In the genomic region with DNA sequence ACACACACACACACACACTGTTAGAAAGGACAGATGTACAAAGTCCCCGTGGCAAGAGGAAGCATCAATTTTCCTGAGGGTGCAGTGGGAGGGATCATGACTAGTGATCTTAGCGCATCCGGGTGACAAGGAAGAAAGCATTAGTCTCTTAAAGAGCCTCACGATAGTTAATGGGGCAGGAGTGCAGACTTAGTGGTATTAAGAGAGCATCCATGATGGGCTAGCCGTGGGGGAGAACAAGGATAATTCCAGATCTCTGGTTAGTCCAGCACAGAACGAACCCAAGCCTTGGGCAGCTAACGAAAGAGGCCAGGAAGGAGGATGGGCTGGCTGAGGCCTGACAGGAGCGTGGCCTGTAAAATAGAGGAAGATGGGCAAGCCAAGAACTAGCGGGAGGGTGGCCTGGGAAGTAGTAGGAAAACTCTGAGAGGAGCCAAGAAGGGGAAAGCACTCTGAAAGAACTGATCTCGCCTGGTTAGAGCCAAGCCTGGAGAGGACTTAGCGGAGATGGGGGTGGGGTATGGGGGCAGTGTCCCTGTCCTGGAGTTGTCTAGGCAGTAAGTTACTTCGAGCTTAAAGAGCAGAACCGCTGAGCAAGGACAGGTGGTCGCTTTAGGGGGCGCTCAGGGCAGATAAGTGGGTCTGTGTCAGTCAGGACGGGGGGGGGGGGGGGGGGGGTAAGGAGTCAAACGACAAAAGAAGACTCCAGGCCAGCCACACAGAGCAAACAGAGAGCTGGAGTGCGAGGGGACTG, we compare ENCODE assay signal across 8 mouse cellular contexts. TPM values are rescaled to one million over a fixed set of nuclear protein-coding genes. Genes with fewer than 3 reads are reported as not detected.
A peak's percentile ranks its signal among the peaks of the same experiment; 100 is the strongest.
DNase-seq lines count a peak whose midpoint lies in the region; ATAC-seq and TF ChIP-seq lines count a peak whose summit lies in the region.

A gene (plus strand): TSS at position 182 of the 754 bp plus-strand sequence.

- no peaks in the 10 kb centered on the region for H3K9me3 ChIP-seq in ES-Bruce4 (replicated peaks; ENCODE audit: control insufficient read depth, insufficient read depth, low read length, poor library complexity, severe bottlenecking)
- H3K9me3 ChIP-seq in embryonic facial prominence, embryonic 11.5 days (replicated peaks; ENCODE audit: control insufficient read depth, low read length) = no peaks in the 10 kb centered on the region
- no peaks in the 10 kb centered on the region for H3K9me3 ChIP-seq in heart, embryonic 15.5 days (replicated peaks)
- H3K9me3 ChIP-seq in lung, embryonic 15.5 days = no peaks in the 10 kb centered on the region
- no peaks in the 10 kb centered on the region for H3K9me3 ChIP-seq in stomach, embryonic 14.5 days (ENCODE audit: control insufficient read depth, low read depth, low read length)

- no peaks in the 10 kb centered on the region for H3K36me3 ChIP-seq in ES-Bruce4 (ENCODE audit: control insufficient read depth, insufficient read depth, low read length, poor library complexity, severe bottlenecking)
- H3K36me3 ChIP-seq in embryonic facial prominence, embryonic 11.5 days (replicated peaks; ENCODE audit: control insufficient read depth, insufficient read depth, low read depth, low read length) = no peaks in the 10 kb centered on the region
- no peaks in the 10 kb centered on the region for H3K36me3 ChIP-seq in heart, embryonic 15.5 days
- 0 out of 2 replicates have a peak, but pooled peaks cover 5% of the 10 kb centered on the region for H3K36me3 ChIP-seq in lung, embryonic 15.5 days
- no peaks in the 10 kb centered on the region; the same call in 1 of the 2 replicates for H3K36me3 ChIP-seq in stomach, embryonic 14.5 days (ENCODE audit: control insufficient read depth, insufficient read depth, low read length)

- H3K27me3 ChIP-seq in ES-Bruce4 (ENCODE audit: control insufficient read depth, insufficient read depth, low read length, poor library complexity, severe bottlenecking) = no peaks in the 10 kb centered on the region; the same call in 1 of the 2 replicates
- no peaks in the 10 kb centered on the region for H3K27me3 ChIP-seq in embryonic facial prominence, embryonic 11.5 days (ENCODE audit: control insufficient read depth, insufficient read depth, low read length)
- no peaks in the 10 kb centered on the region for H3K27me3 ChIP-seq in heart, embryonic 15.5 days
- H3K27me3 ChIP-seq in lung, embryonic 15.5 days = no peaks in the 10 kb centered on the region
- H3K27me3 ChIP-seq in stomach, embryonic 14.5 days (ENCODE audit: control insufficient read depth, insufficient read depth, low read length) = no peaks in the 10 kb centered on the region

- ATAC-seq in embryonic facial prominence, embryonic 11.5 days (replicated peaks; ENCODE audit: insufficient number of reproducible peaks, low FRiP score, low TSS enrichment, low read depth) = no peak
- no peak for ATAC-seq in heart, embryonic 15.5 days (replicated peaks; ENCODE audit: insufficient number of reproducible peaks, insufficient read depth, low FRiP score, low read depth)
- no peak for ATAC-seq in lung, embryonic 15.5 days (ENCODE audit: borderline replicate concordance, extremely low read depth, low FRiP score, low TSS enrichment)
- no peak for ATAC-seq in stomach, embryonic 14.5 days (ENCODE audit: insufficient number of reproducible peaks, insufficient read depth, low FRiP score, low read depth)

- H3K4me2 ChIP-seq in embryonic facial prominence, embryonic 11.5 days (ENCODE audit: low read depth, low read length) = peak within 1 kb of the TSS; percentile 64
- H3K4me2 ChIP-seq in heart, embryonic 15.5 days = peak within 1 kb of the TSS; percentile 89
- peak within 1 kb of the TSS; percentile 87 for H3K4me2 ChIP-seq in lung, embryonic 15.5 days
- H3K4me2 ChIP-seq in stomach, embryonic 14.5 days (replicated peaks; ENCODE audit: low read depth, low read length) = peak within 1 kb of the TSS; percentile 65

- H3K9ac ChIP-seq in ES-Bruce4 (ENCODE audit: low read depth, poor library complexity, severe bottlenecking) = peak within 1 kb of the TSS; percentile 62
- peak within 1 kb of the TSS; percentile 88 for H3K9ac ChIP-seq in embryonic facial prominence, embryonic 11.5 days (replicated peaks; ENCODE audit: low read length)
- peak within 1 kb of the TSS; percentile 87 for H3K9ac ChIP-seq in heart, embryonic 15.5 days
- H3K9ac ChIP-seq in lung, embryonic 15.5 days = peak within 1 kb of the TSS; percentile 87
- H3K9ac ChIP-seq in stomach, embryonic 14.5 days (replicated peaks; ENCODE audit: low read depth, low read length) = peak within 1 kb of the TSS; percentile 84

- no peak within 1 kb of the TSS for H3K27ac ChIP-seq in ES-Bruce4 (ENCODE audit: insufficient read depth, low read length)
- H3K27ac ChIP-seq in embryonic facial prominence, embryonic 11.5 days (replicated peaks; ENCODE audit: low read depth, low read length) = no peak within 1 kb of the TSS
- peak within 1 kb of the TSS; percentile 93 for H3K27ac ChIP-seq in heart, embryonic 15.5 days
- H3K27ac ChIP-seq in lung, embryonic 15.5 days = peak within 1 kb of the TSS; percentile 84
- H3K27ac ChIP-seq in stomach, embryonic 14.5 days (ENCODE audit: low read length) = peak within 1 kb of the TSS; percentile 80

- TF ChIP-seq CTCF in ES-Bruce4 (IDR thresholded peaks at IDR 0.05; ENCODE audit: low read depth, low read length) = no peak

- TF ChIP-seq POLR2A in ES-Bruce4 (IDR thresholded peaks at IDR 0.05; ENCODE audit: insufficient read depth, low read length) = no peak

- peak within 1 kb of the TSS; percentile 74 for H3K4me3 ChIP-seq in ES-Bruce4 (ENCODE audit: low read depth, low read length)
- peak within 1 kb of the TSS; percentile 56 for H3K4me3 ChIP-seq in embryonic facial prominence, embryonic 11.5 days (ENCODE audit: low read depth, low read length)
- peak within 1 kb of the TSS; percentile 78 for H3K4me3 ChIP-seq in heart, embryonic 15.5 days
- peak within 1 kb of the TSS; percentile 68 for H3K4me3 ChIP-seq in lung, embryonic 15.5 days
- H3K4me3 ChIP-seq in stomach, embryonic 14.5 days (ENCODE audit: low read depth, low read length) = peak within 1 kb of the TSS; percentile 69

- peak; percentile 56 for DNase-seq in 416B (ENCODE audit: low read depth)
- peak; percentile 15 for DNase-seq in embryonic facial prominence, embryonic 11.5 days (ENCODE audit: low spot score)
- DNase-seq in kidney, postnatal 14 days = peak; percentile 44
- DNase-seq in spleen, postnatal 36 days (ENCODE audit: low spot score in 2 of 2) = no peak

- H3K4me1 ChIP-seq in ES-Bruce4 (ENCODE audit: control insufficient read depth, insufficient read depth, low read length) = no peaks in the 10 kb centered on the region
- H3K4me1 ChIP-seq in embryonic facial prominence, embryonic 11.5 days (ENCODE audit: control insufficient read depth, insufficient read depth, low read length) = no peaks in the 10 kb centered on the region
- peaks cover 33% of the 10 kb centered on the region for H3K4me1 ChIP-seq in heart, embryonic 15.5 days (replicated peaks)
- peaks cover 22% of the 10 kb centered on the region for H3K4me1 ChIP-seq in lung, embryonic 15.5 days
- 0 out of 2 replicates have a peak, but pooled peaks cover 6% of the 10 kb centered on the region for H3K4me1 ChIP-seq in stomach, embryonic 14.5 days (ENCODE audit: control insufficient read depth, insufficient read depth, low read length)

- no peak for TF ChIP-seq EP300 in ES-Bruce4 (IDR thresholded peaks at IDR 0.05; ENCODE audit: insufficient read depth, low read depth, low read length)

- 15% methylated on average over 17 of the region's 18 CpGs for WGBS in embryonic facial prominence, embryonic 11.5 days
- WGBS in heart, embryonic 15.5 days = 19% methylated on average over 17 of the region's 18 CpGs
- WGBS in lung, embryonic 15.5 days = 12% methylated on average over 18 of the region's 18 CpGs
- 11% methylated on average over 18 of the region's 18 CpGs for WGBS in stomach, embryonic 14.5 days

RNA-seq across cellular contexts. Expression of the gene that starts here (rescaled TPM):
- polyA plus RNA-seq in ES-Bruce4 (2011; ENCODE audit: insufficient read depth, insufficient read length, low read depth, missing spikeins) = 20.3 and 22.2 TPM in 2 replicates
- polyA plus RNA-seq in embryonic facial prominence, embryonic 11.5 days (2014; fragmentation: Nextera tagmentation; extraction: Ambion mirVana) = 131 and 139 TPM in 2 replicates
- 82.3 and 90.3 TPM in 2 replicates for polyA plus RNA-seq in heart, embryonic 15.5 days (2015; fragmentation: Nextera tagmentation; extraction: Ambion mirVana)
- 147 and 151 TPM in 2 replicates for polyA plus RNA-seq in lung, embryonic 15.5 days (2015; fragmentation: Nextera tagmentation; extraction: Ambion mirVana)
- polyA plus RNA-seq in stomach, embryonic 14.5 days (2014; fragmentation: Nextera tagmentation; extraction: Ambion mirVana) = 154 and 155 TPM in 2 replicates

Comparison
In these comparisons a context has a peak if more than half of its experiments do, and no peak if none do; other contexts are left out.
1. DNase-seq: peak in 416B (single experiment), embryonic facial prominence, embryonic 11.5 days (single experiment) and kidney, postnatal 14 days (single experiment); none in spleen, postnatal 36 days (0 of 2).
2. H3K27ac ChIP-seq: peak in heart, embryonic 15.5 days (single experiment), lung, embryonic 15.5 days (single experiment) and stomach, embryonic 14.5 days (single experiment); none in ES-Bruce4 (single experiment) and embryonic facial prominence, embryonic 11.5 days (single experiment).
3. Peak in every context shown above with its lines, with median percentiles within 50 percentile points of each other: H3K4me3 ChIP-seq, H3K9ac ChIP-seq and H3K4me2 ChIP-seq.